Mouse (Mus musculus) layer of hippocampus, postnatal 14 days (tissue): ENCODE data around the gene Sst. TPM values are rescaled to one million over a fixed set of nuclear protein-coding genes. Genes with fewer than 3 reads are reported as not detected.

Source experiments
- DNase-seq, 2 experiments: peaks; one replicate each; pipeline ENCODE4 v3.0.0; 2021 to 2022; ENCODE audit warnings: low spot score in 2 of 2, mixed read lengths in 1 of 2
- total RNA-seq, 2 experiments: library from RNA; stranded (reverse); gene quantifications; 2 replicates each; pipeline ENCODE4 v1.2.3; 2021

Gene Sst
- total RNA-seq, 2 experiments from 2014 or later = 330 to 395 TPM

GRCm38 (mm10) chr16:23887910-23888579 is 2.7 kb downstream of the Sst start:
- no peak for DNase-seq

DNA sequence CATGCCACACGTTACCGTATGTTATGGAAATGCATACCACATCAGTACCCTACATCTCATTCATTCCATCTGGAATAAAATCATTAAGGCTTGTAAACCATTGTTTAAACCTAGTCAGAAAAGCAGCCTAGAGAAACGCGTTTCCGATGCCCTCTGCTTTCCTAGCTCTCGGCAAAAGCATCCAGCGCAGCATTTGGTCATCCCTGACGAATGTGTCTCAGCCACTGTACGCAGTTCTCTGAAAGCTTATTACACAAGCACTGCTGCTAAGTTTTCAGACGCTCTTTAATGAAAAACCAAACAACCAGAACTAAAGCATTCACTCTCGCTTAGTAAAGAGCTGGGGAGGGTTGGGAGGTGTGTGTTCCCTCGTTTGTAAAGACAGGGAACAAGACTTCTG is 5.7 kb downstream of the Sst start:
- DNase-seq = no peak

GRCm38 (mm10) chr16:23855242-23855641 is 35.5 kb downstream of the Sst start:
- DNase-seq = no peak

- DNase-seq = no peak
Measured at GRCm38 (mm10) chr16:23849720-23850119, 41.0 kb downstream of the Sst start.

GRCm38 (mm10) chr16:23849176-23849575 is 41.6 kb downstream of the Sst start:
- DNase-seq = no peak

GRCm38 (mm10) chr16:23844622-23845021 is 46.1 kb downstream of the Sst start:
- no peak for DNase-seq

GRCm38 (mm10) chr16:23842609-23843008 is 48.1 kb downstream of the Sst start:
- no peak for DNase-seq

Other genes starting within 250 kb of the Sst start
- gene Rtp2, start 41.4 kb upstream of the Sst start, total RNA-seq = under 1 TPM; 0.36 to 0.65 TPM
- not detected for gene Gm37419, start 97.5 kb upstream of the Sst start, total RNA-seq
- gene Bcl6, start 97.9 kb upstream of the Sst start, total RNA-seq = 10 to 100 TPM; 38.0 to 40.8 TPM